Mouse (Mus musculus) embryonic facial prominence, embryonic 14.5 days (tissue): ENCODE measurements around the gene AU022252. TPM values are rescaled to one million over a fixed set of nuclear protein-coding genes. Genes with fewer than 3 reads are reported as not detected.

ENCODE experiments used
- ATAC-seq: fragments of 200-750 bp; cut with Nextera tagmentation; 2 replicates; pipeline ENCODE4 v1.8.0; 2017; ENCODE audit warnings: low read depth, moderate number of reproducible peaks, moderate TSS enrichment
- DNase-seq: peaks from one replicate; pipeline ENCODE4 v3.0.0-alpha.2; 2015; ENCODE audit warnings: low spot score
- H3K27ac ChIP-seq: fragments of 300-500 bp; sonication (generic); replicated peaks from 2 replicates; pipeline ENCODE4 v1.5.1; 2014; ENCODE audit warnings: low read depth, mild to moderate bottlenecking, low read length, moderate library complexity
- H3K27me3 ChIP-seq: fragments of 300-500 bp; sonication (generic); replicated peaks from 2 replicates; pipeline ENCODE4 v1.6.1; 2014; ENCODE audit warnings: low read length; ENCODE audit not compliant: control insufficient read depth, insufficient read depth
- H3K36me3 ChIP-seq: fragments of 300-500 bp; sonication (generic); 2 replicates; pipeline ENCODE4 v1.6.1; 2014; ENCODE audit warnings: low read length, mixed read lengths; ENCODE audit not compliant: control insufficient read depth, insufficient read depth
- H3K4me1 ChIP-seq: fragments of 300-500 bp; sonication (generic); 2 replicates; pipeline ENCODE4 v1.6.1; 2014; ENCODE audit warnings: antibody characterized with exemption, low read length; ENCODE audit not compliant: control insufficient read depth, insufficient read depth
- H3K4me2 ChIP-seq: fragments of 300-500 bp; sonication (generic); 2 replicates; pipeline ENCODE4 v1.6.1; 2014; ENCODE audit warnings: low read depth, mild to moderate bottlenecking, low read length, moderate library complexity, mixed read lengths
- H3K4me3 ChIP-seq: fragments of 300-500 bp; sonication (generic); 2 replicates; pipeline ENCODE4 v1.5.1; 2014; ENCODE audit warnings: low read depth, mild to moderate bottlenecking, low read length
- H3K9ac ChIP-seq: fragments of 300-500 bp; sonication (generic); 2 replicates; pipeline ENCODE4 v1.6.1; 2014; ENCODE audit warnings: low read depth, mild to moderate bottlenecking, low read length, moderate library complexity, mixed read lengths
- H3K9me3 ChIP-seq: fragments of 300-500 bp; sonication (generic); 2 replicates; pipeline ENCODE4 v1.6.1; 2016; ENCODE audit warnings: low read length; ENCODE audit not compliant: control insufficient read depth
- WGBS: fragments of 180-500 bp; shearing (Covaris S2); extraction: QIAGEN DNeasy Blood & Tissue Kit; methylation state at CpG from one replicate; pipeline ENCODE4 v1.1.7; 2014; 5-methylcytosine and 5-hydroxymethylcytosine counted together
- polyA plus RNA-seq: library from polyadenylated mRNA; unstranded; fragments of >200 nt; fragmentation: Nextera tagmentation; extraction: Ambion mirVana; gene quantifications from 2 replicates; pipeline ENCODE4 v1.2.1, GENCODE M21; 2014

Gene AU022252
- polyA plus RNA-seq, 1 experiment from 2014 or later: 28.1 TPM

- H3K4me2 ChIP-seq: no peak overlapping the region
- 75% methylated on average over 6 of the region's 6 CpGs for WGBS
- H3K4me3 ChIP-seq: no peak overlapping the region
- H3K27me3 ChIP-seq: no peaks in the 10 kb centered on the region
- ATAC-seq: no peak
- no peaks in the 10 kb centered on the region for H3K36me3 ChIP-seq
- DNase-seq: no peak
- no peak overlapping the region for H3K27ac ChIP-seq
- no peak overlapping the region for H3K9ac ChIP-seq
- H3K9me3 ChIP-seq: no peaks in the 10 kb centered on the region
- no peaks in the 10 kb centered on the region for H3K4me1 ChIP-seq
Measured at GRCm38 (mm10) chr4:119189392-119189791, 43.1 kb downstream of the AU022252 start.

GRCm38 (mm10) chr4:119188060-119188785, 44.3 kb downstream of the AU022252 start:
- ATAC-seq (no peak), DNase-seq (no peak)
- Histone ChIP-seq H3K4me3 (no peak overlapping the region), H3K4me1 (no peaks in the 10 kb centered on the region), H3K27me3 (no peaks in the 10 kb centered on the region), H3K27ac (no peak overlapping the region), H3K9me3 (no peaks in the 10 kb centered on the region), H3K36me3 (no peaks in the 10 kb centered on the region), H3K4me2 (no peak overlapping the region), H3K9ac (no peak overlapping the region)
- WGBS: 57% methylated on average over 11 of the region's 11 CpGs

- H3K4me1 ChIP-seq: no peaks in the 10 kb centered on the region
- no peaks in the 10 kb centered on the region for H3K9me3 ChIP-seq
- no peak overlapping the region for H3K4me2 ChIP-seq
- no peaks in the 10 kb centered on the region for H3K36me3 ChIP-seq
- no peak overlapping the region for H3K9ac ChIP-seq
- ATAC-seq (no peak), DNase-seq (no peak)
- H3K27me3 ChIP-seq: no peaks in the 10 kb centered on the region
- no peak overlapping the region for H3K4me3 ChIP-seq
- WGBS: 82% methylated on average over 4 of the region's 4 CpGs
- no peak overlapping the region for H3K27ac ChIP-seq
Measured at GRCm38 (mm10) chr4:119185771-119186170, 46.7 kb downstream of the AU022252 start.

- no peaks in the 10 kb centered on the region for H3K4me1 ChIP-seq
- H3K27me3 ChIP-seq: no peaks in the 10 kb centered on the region
- DNase-seq (no peak), ATAC-seq (no peak)
- H3K4me2 ChIP-seq: no peak overlapping the region
- H3K27ac ChIP-seq: no peak overlapping the region
- no peak overlapping the region for H3K9ac ChIP-seq
- H3K4me3 ChIP-seq: no peak overlapping the region
- 38% methylated on average over 1 of the region's 1 CpGs for WGBS
- H3K9me3 ChIP-seq: no peaks in the 10 kb centered on the region
- H3K36me3 ChIP-seq: no peaks in the 10 kb centered on the region
Measured at GRCm38 (mm10) chr4:119183525-119183924, 49.0 kb downstream of the AU022252 start.

- Histone ChIP-seq H3K27ac (no peak overlapping the region), H3K9me3 (no peaks in the 10 kb centered on the region), H3K4me1 (no peaks in the 10 kb centered on the region), H3K4me2 (no peak overlapping the region), H3K27me3 (no peaks in the 10 kb centered on the region), H3K9ac (no peak overlapping the region), H3K36me3 (no peaks in the 10 kb centered on the region), H3K4me3 (no peak overlapping the region)
- WGBS: 82% methylated on average over 9 of the region's 9 CpGs
- DNase-seq (no peak), ATAC-seq (no peak)
Measured at GRCm38 (mm10) chr4:119181456-119181855, 51.1 kb downstream of the AU022252 start.

- WGBS: 55% methylated on average over 4 of the region's 4 CpGs
- Histone ChIP-seq H3K27me3 (no peaks in the 10 kb centered on the region), H3K9ac (no peak overlapping the region), H3K4me1 (no peaks in the 10 kb centered on the region), H3K36me3 (no peaks in the 10 kb centered on the region), H3K27ac (no peak overlapping the region), H3K4me2 (no peak overlapping the region), H3K9me3 (no peaks in the 10 kb centered on the region), H3K4me3 (no peak overlapping the region)
- no peak for ATAC-seq
- no peak for DNase-seq
Measured at GRCm38 (mm10) chr4:119180133-119180707, 52.3 kb downstream of the AU022252 start.

GRCm38 (mm10) chr4:119178331-119178730, 54.2 kb downstream of the AU022252 start:
- no peaks in the 10 kb centered on the region for H3K9me3 ChIP-seq
- no peak overlapping the region for H3K4me2 ChIP-seq
- no peak overlapping the region for H3K4me3 ChIP-seq
- no peaks in the 10 kb centered on the region for H3K4me1 ChIP-seq
- DNase-seq (no peak), ATAC-seq (no peak)
- H3K9ac ChIP-seq: no peak overlapping the region
- no peaks in the 10 kb centered on the region for H3K27me3 ChIP-seq
- WGBS: 60% methylated on average over 18 of the region's 18 CpGs
- H3K27ac ChIP-seq: no peak overlapping the region
- no peaks in the 10 kb centered on the region for H3K36me3 ChIP-seq

- Histone ChIP-seq H3K4me3 (no peak overlapping the region), H3K27ac (no peak overlapping the region), H3K9me3 (no peaks in the 10 kb centered on the region), H3K4me2 (no peak overlapping the region), H3K4me1 (0 out of 2 replicates have a peak, but pooled peaks cover 4% of the 10 kb centered on the region), H3K36me3 (no peaks in the 10 kb centered on the region), H3K27me3 (no peaks in the 10 kb centered on the region), H3K9ac (no peak overlapping the region)
- 69% methylated on average over 5 of the region's 5 CpGs for WGBS
- ATAC-seq: no peak
- DNase-seq: no peak
Measured at GRCm38 (mm10) chr4:119177702-119178101, 54.8 kb downstream of the AU022252 start.
